8 mouse cellular contexts compared by ENCODE assay signal in the genomic region with DNA sequence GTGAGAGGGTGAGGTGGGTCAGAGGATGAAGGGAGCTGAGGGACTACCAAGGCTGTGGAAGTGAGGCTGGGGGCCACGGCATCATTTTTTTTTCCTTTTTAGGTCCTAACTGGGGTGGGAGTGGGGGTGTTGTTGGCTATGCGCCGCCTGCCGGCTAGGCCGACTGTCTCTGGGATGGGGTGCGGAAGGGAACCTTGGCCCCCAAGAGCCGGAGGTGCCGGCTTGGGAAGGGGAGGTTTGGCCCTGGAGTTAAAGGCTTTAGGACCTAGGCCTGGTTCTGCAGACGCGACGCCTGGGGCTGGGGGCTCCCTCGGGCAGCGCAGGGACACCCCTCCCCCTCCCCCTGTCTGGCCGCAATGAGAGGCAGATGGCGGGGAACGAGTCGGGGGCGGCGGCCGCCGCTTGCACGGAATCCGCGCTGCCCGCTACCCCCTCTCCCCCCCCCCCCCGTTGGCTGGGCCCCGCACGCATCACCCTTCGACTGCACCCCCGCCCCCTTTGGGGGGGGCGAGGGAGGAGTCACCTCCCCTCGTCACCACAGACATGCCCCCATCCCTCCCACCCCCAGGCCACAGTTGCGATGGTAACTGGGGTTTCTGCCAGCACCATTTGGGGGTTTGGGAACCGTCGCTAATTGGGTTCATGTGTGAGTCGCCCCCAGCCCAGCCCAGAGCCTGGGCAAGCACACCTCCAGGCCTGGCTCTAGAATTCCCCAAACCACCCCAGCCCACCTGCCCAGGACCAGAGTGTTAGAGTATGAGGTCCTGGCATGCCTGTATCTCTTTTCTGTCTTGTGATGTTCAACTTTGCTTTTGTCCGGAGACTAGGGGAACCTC. TPM values are rescaled to one million over a fixed set of nuclear protein-coding genes. Genes with fewer than 3 reads are reported as not detected.
DNase-seq lines count a peak whose midpoint lies in the region; ATAC-seq and TF ChIP-seq lines count a peak whose summit lies in the region.

No protein-coding gene starts in this region.

- H3K4me1 ChIP-seq in forebrain, embryonic 15.5 days = peaks cover 45% of the 10 kb centered on the region
- peaks cover 19% of the 10 kb centered on the region for H3K4me1 ChIP-seq in hindbrain, embryonic 14.5 days (replicated peaks; ENCODE audit: control insufficient read depth, insufficient read depth, low read length)
- no peaks in the 10 kb centered on the region; the same call in 1 of the 2 replicates for H3K4me1 ChIP-seq in lung, embryonic 14.5 days (ENCODE audit: insufficient read depth)
- H3K4me1 ChIP-seq in stomach, embryonic 15.5 days = peaks cover 13% of the 10 kb centered on the region

- peaks cover 4% of the 10 kb centered on the region; the same call in 1 of the 2 replicates for H3K27me3 ChIP-seq in forebrain, embryonic 15.5 days
- H3K27me3 ChIP-seq in hindbrain, embryonic 14.5 days (ENCODE audit: control insufficient read depth, insufficient read depth, low read length) = peaks cover 20% of the 10 kb centered on the region
- no peaks in the 10 kb centered on the region for H3K27me3 ChIP-seq in lung, embryonic 14.5 days (ENCODE audit: insufficient read depth, low read length)
- H3K27me3 ChIP-seq in stomach, embryonic 15.5 days (replicated peaks) = no peaks in the 10 kb centered on the region

- H3K9me3 ChIP-seq in forebrain, embryonic 15.5 days = no peaks in the 10 kb centered on the region
- H3K9me3 ChIP-seq in hindbrain, embryonic 14.5 days (ENCODE audit: control insufficient read depth, low read length) = no peaks in the 10 kb centered on the region
- H3K9me3 ChIP-seq in lung, embryonic 14.5 days (ENCODE audit: low read depth, low read length) = no peaks in the 10 kb centered on the region
- no peaks in the 10 kb centered on the region for H3K9me3 ChIP-seq in stomach, embryonic 15.5 days

- H3K27ac ChIP-seq in forebrain, embryonic 15.5 days (replicated peaks) = peak overlapping the region; percentile 80
- peak overlapping the region; percentile 73; the same call in 1 of the 2 replicates for H3K27ac ChIP-seq in hindbrain, embryonic 14.5 days
- peak overlapping the region; percentile 98 for H3K27ac ChIP-seq in lung, embryonic 14.5 days (ENCODE audit: low read depth)
- peak overlapping the region; percentile 97 for H3K27ac ChIP-seq in stomach, embryonic 15.5 days

- H3K36me3 ChIP-seq in forebrain, embryonic 15.5 days = no peaks in the 10 kb centered on the region
- no peaks in the 10 kb centered on the region for H3K36me3 ChIP-seq in hindbrain, embryonic 14.5 days (replicated peaks; ENCODE audit: control insufficient read depth, insufficient read depth)
- peaks cover 43% of the 10 kb centered on the region for H3K36me3 ChIP-seq in lung, embryonic 14.5 days (ENCODE audit: insufficient read depth)
- H3K36me3 ChIP-seq in stomach, embryonic 15.5 days = peaks cover 12% of the 10 kb centered on the region

- H3K4me3 ChIP-seq in forebrain, embryonic 15.5 days = peak overlapping the region; percentile 59
- H3K4me3 ChIP-seq in hindbrain, embryonic 14.5 days (replicated peaks; ENCODE audit: low read length) = peak overlapping the region; percentile 43
- peak overlapping the region; percentile 75 for H3K4me3 ChIP-seq in lung, embryonic 14.5 days (ENCODE audit: low read depth, low read length)
- peak overlapping the region; percentile 67 for H3K4me3 ChIP-seq in stomach, embryonic 15.5 days (replicated peaks)

- under 1% methylated on average over 17 of the region's 37 CpGs for WGBS in forebrain, embryonic 15.5 days
- WGBS in hindbrain, embryonic 14.5 days = under 1% methylated on average over 20 of the region's 37 CpGs
- under 1% methylated on average over 26 of the region's 37 CpGs for WGBS in lung, embryonic 14.5 days
- 1% methylated on average over 20 of the region's 37 CpGs for WGBS in stomach, embryonic 15.5 days

- peak overlapping the region; percentile 92 for H3K4me2 ChIP-seq in forebrain, embryonic 15.5 days (replicated peaks)
- H3K4me2 ChIP-seq in hindbrain, embryonic 14.5 days (replicated peaks) = peak overlapping the region; percentile 63
- peak overlapping the region; percentile 92 for H3K4me2 ChIP-seq in lung, embryonic 14.5 days
- H3K4me2 ChIP-seq in stomach, embryonic 15.5 days = peak overlapping the region; percentile 69

- peak overlapping the region; percentile 51 for H3K9ac ChIP-seq in forebrain, embryonic 15.5 days (replicated peaks)
- H3K9ac ChIP-seq in hindbrain, embryonic 14.5 days = peak overlapping the region; percentile 60
- peak overlapping the region; percentile 81 for H3K9ac ChIP-seq in lung, embryonic 14.5 days
- H3K9ac ChIP-seq in stomach, embryonic 15.5 days = peak overlapping the region; percentile 71

- peak; percentile 53 for TF ChIP-seq CTCF in lung, embryonic 14.5 days (IDR thresholded peaks at IDR 0.05; ENCODE audit: low read depth)

- peak; percentile 40 for ATAC-seq in forebrain, embryonic 15.5 days (replicated peaks)
- peak; percentile 22; the same call in 1 of the 2 replicates for ATAC-seq in hindbrain, embryonic 14.5 days (ENCODE audit: low FRiP score)
- ATAC-seq in lung, embryonic 14.5 days (ENCODE audit: insufficient read depth) = peak; percentile 2
- ATAC-seq in stomach, embryonic 15.5 days (ENCODE audit: insufficient read depth, low FRiP score, low read depth) = no peak
- ATAC-seq in megakaryocyte progenitor cell, adult 5-6 weeks (replicated peaks; ENCODE audit: poor library complexity) = no peak

- peak; percentile 4 for DNase-seq in kidney, adult 11 months
- DNase-seq in kidney, adult 9 months = no peak
- peak; percentile 36 for DNase-seq in adipocyte (ENCODE audit: low spot score)
- peak; percentile 41 for DNase-seq in hindbrain, embryonic 14.5 days (ENCODE audit: low spot score)
- DNase-seq in lung, embryonic 14.5 days = peak; percentile 83

RNA-seq across cellular contexts. Expression of a gene that starts 2.5 kb away (rescaled TPM):
- 10.9 and 13.6 TPM in 2 replicates for polyA plus RNA-seq in forebrain, embryonic 15.5 days (2015; fragmentation: Nextera tagmentation; extraction: Ambion mirVana)
- 9.4 and 10.1 TPM in 2 replicates for polyA plus RNA-seq in hindbrain, embryonic 14.5 days (2014; fragmentation: Nextera tagmentation; extraction: Ambion mirVana)
- 58.8 and 66.1 TPM in 2 replicates for polyA plus RNA-seq in lung, embryonic 14.5 days (2014; fragmentation: Nextera tagmentation; extraction: Ambion mirVana)
- polyA plus RNA-seq in stomach, embryonic 15.5 days (2015; fragmentation: Nextera tagmentation; extraction: Ambion mirVana) = 35.5 and 40.9 TPM in 2 replicates
- total RNA-seq in megakaryocyte progenitor cell, adult 5-6 weeks (2015) = not detected in 2 replicates
- total RNA-seq in megakaryocyte progenitor cell, adult 5-6 weeks (2017) = not detected in 2 replicates

RNA-seq across cellular contexts. Expression of a gene that starts 28.4 kb away (rescaled TPM):
- 10.5 and 10.7 TPM in 2 replicates for polyA plus RNA-seq in forebrain, embryonic 15.5 days (2015; fragmentation: Nextera tagmentation; extraction: Ambion mirVana)
- polyA plus RNA-seq in hindbrain, embryonic 14.5 days (2014; fragmentation: Nextera tagmentation; extraction: Ambion mirVana) = 10.8 and 11.7 TPM in 2 replicates
- polyA plus RNA-seq in lung, embryonic 14.5 days (2014; fragmentation: Nextera tagmentation; extraction: Ambion mirVana) = 18.7 and 19.4 TPM in 2 replicates
- polyA plus RNA-seq in stomach, embryonic 15.5 days (2015; fragmentation: Nextera tagmentation; extraction: Ambion mirVana) = 15.4 and 18.5 TPM in 2 replicates
- 2.8 and 3.9 TPM in 2 replicates for total RNA-seq in megakaryocyte progenitor cell, adult 5-6 weeks (2015)
- 1.9 and 2.7 TPM in 2 replicates for total RNA-seq in megakaryocyte progenitor cell, adult 5-6 weeks (2017)

RNA-seq across cellular contexts. Expression of a gene that starts 36.8 kb away (rescaled TPM):
- polyA plus RNA-seq in forebrain, embryonic 15.5 days (2015; fragmentation: Nextera tagmentation; extraction: Ambion mirVana) = 1.1 and 2.3 TPM in 2 replicates
- polyA plus RNA-seq in hindbrain, embryonic 14.5 days (2014; fragmentation: Nextera tagmentation; extraction: Ambion mirVana) = 1.8 and 2.9 TPM in 2 replicates
- polyA plus RNA-seq in lung, embryonic 14.5 days (2014; fragmentation: Nextera tagmentation; extraction: Ambion mirVana) = 42.5 and 51.4 TPM in 2 replicates
- polyA plus RNA-seq in stomach, embryonic 15.5 days (2015; fragmentation: Nextera tagmentation; extraction: Ambion mirVana) = 32.0 and 36.9 TPM in 2 replicates
- total RNA-seq in megakaryocyte progenitor cell, adult 5-6 weeks (2015) = 116 and 152 TPM in 2 replicates
- 25.3 and 49.9 TPM in 2 replicates for total RNA-seq in megakaryocyte progenitor cell, adult 5-6 weeks (2017)

RNA-seq across cellular contexts. Expression of a gene that starts 41.5 kb away (rescaled TPM):
- 2.9 and 4.0 TPM in 2 replicates for polyA plus RNA-seq in forebrain, embryonic 15.5 days (2015; fragmentation: Nextera tagmentation; extraction: Ambion mirVana)
- polyA plus RNA-seq in hindbrain, embryonic 14.5 days (2014; fragmentation: Nextera tagmentation; extraction: Ambion mirVana) = 5.0 and 5.8 TPM in 2 replicates
- 11.6 and 14.1 TPM in 2 replicates for polyA plus RNA-seq in lung, embryonic 14.5 days (2014; fragmentation: Nextera tagmentation; extraction: Ambion mirVana)
- polyA plus RNA-seq in stomach, embryonic 15.5 days (2015; fragmentation: Nextera tagmentation; extraction: Ambion mirVana) = 6.3 and 8.0 TPM in 2 replicates
- total RNA-seq in megakaryocyte progenitor cell, adult 5-6 weeks (2015) = 0.05 TPM in 1 of 2 replicates, not detected in the other
- total RNA-seq in megakaryocyte progenitor cell, adult 5-6 weeks (2017) = not detected in 2 replicates

RNA-seq across cellular contexts. Expression of a gene that starts 58.8 kb away (rescaled TPM):
- polyA plus RNA-seq in forebrain, embryonic 15.5 days (2015; fragmentation: Nextera tagmentation; extraction: Ambion mirVana) = 0.29 and 0.32 TPM in 2 replicates
- 0.51 and 0.56 TPM in 2 replicates for polyA plus RNA-seq in hindbrain, embryonic 14.5 days (2014; fragmentation: Nextera tagmentation; extraction: Ambion mirVana)
- polyA plus RNA-seq in lung, embryonic 14.5 days (2014; fragmentation: Nextera tagmentation; extraction: Ambion mirVana) = 1.4 and 1.9 TPM in 2 replicates
- polyA plus RNA-seq in stomach, embryonic 15.5 days (2015; fragmentation: Nextera tagmentation; extraction: Ambion mirVana) = 0.42 and 0.46 TPM in 2 replicates
- total RNA-seq in megakaryocyte progenitor cell, adult 5-6 weeks (2015) = 0.17 TPM in 1 of 2 replicates, not detected in the other
- total RNA-seq in megakaryocyte progenitor cell, adult 5-6 weeks (2017) = 0.07 TPM in 1 of 2 replicates, not detected in the other

Comparison
In these comparisons a context has a peak if more than half of its experiments do, and no peak if none do; other contexts are left out.
1. ATAC-seq: peak in forebrain, embryonic 15.5 days (single experiment), hindbrain, embryonic 14.5 days (single experiment) and lung, embryonic 14.5 days (single experiment); none in stomach, embryonic 15.5 days (single experiment) and megakaryocyte progenitor cell, adult 5-6 weeks (single experiment).
2. Peak in every context shown above with its lines, with median percentiles within 50 percentile points of each other: H3K27ac ChIP-seq, H3K4me2 ChIP-seq, H3K4me3 ChIP-seq and H3K9ac ChIP-seq.